Mouse (Mus musculus) stomach, postnatal 0 days (tissue): Measurements from ENCODE around the gene Bglap3.

Experiments
- CTCF ChIP-seq: IDR thresholded peaks from 2 replicates; pipeline ENCODE4 v1.5.1; 2016; ENCODE audit warnings: antibody characterized with exemption, low read depth, mild to moderate bottlenecking, moderate library complexity
- EP300 ChIP-seq: optimal IDR thresholded peaks from 2 replicates; pipeline ENCODE3; 2016; ENCODE audit warnings: antibody characterized with exemption

DNA sequence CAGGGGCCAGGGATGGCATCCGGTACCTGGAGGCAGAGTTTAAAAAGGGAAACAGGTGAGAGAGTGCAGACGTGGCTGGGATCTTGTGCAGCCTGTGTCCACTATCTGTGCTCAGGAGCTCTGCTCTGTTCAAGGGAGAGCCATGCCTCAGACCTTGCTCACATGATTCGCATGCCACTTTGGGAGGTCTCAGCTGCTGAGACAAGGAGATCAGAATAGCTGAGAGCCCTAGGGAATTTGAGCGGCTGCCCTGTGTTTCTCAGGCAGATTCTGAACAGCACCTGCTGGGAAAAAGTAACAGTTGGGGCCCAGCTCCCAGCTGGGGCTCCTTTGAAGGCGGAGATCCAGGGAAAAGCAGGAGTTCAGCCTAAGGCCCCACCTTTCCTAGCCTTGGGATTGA, 13.0 kb downstream of the Bglap3 start:
- TF ChIP-seq CTCF: no peak
- no peak for TF ChIP-seq EP300
